Mouse (Mus musculus) heart, embryonic 12.5 days (tissue): ENCODE measurements around the gene Fam117b. TPM values are rescaled to one million over a fixed set of nuclear protein-coding genes. Genes with fewer than 3 reads are reported as not detected.

Experiments used
- ATAC-seq: fragments of 200-750 bp; cut with Nextera tagmentation; 2 replicates; pipeline ENCODE4 v1.8.0; 2017; ENCODE audit warnings: moderate TSS enrichment, moderate library complexity; ENCODE audit not compliant: insufficient number of reproducible peaks, low FRiP score
- H3K27ac ChIP-seq: fragments of 300-500 bp; sonication (generic); 2 replicates; pipeline ENCODE4 v1.5.1; 2016; ENCODE audit warnings: mild to moderate bottlenecking, moderate library complexity; ENCODE audit not compliant: poor library complexity, severe bottlenecking
- H3K27me3 ChIP-seq: fragments of 300-500 bp; sonication (generic); replicated peaks from 2 replicates; pipeline ENCODE4 v1.6.1; 2016; ENCODE audit warnings: mild to moderate bottlenecking, moderate library complexity
- H3K36me3 ChIP-seq: fragments of 300-500 bp; sonication (generic); 2 replicates; pipeline ENCODE4 v1.6.1; 2016; ENCODE audit warnings: mild to moderate bottlenecking, moderate library complexity
- H3K4me1 ChIP-seq: fragments of 300-500 bp; sonication (generic); replicated peaks from 2 replicates; pipeline ENCODE4 v1.6.1; 2016; ENCODE audit warnings: mild to moderate bottlenecking
- H3K4me2 ChIP-seq: fragments of 300-500 bp; sonication (generic); 2 replicates; pipeline ENCODE4 v1.6.1; 2016; ENCODE audit warnings: mild to moderate bottlenecking, moderate library complexity
- H3K4me3 ChIP-seq: fragments of 300-500 bp; sonication (generic); 2 replicates; pipeline ENCODE4 v1.5.1; 2016; ENCODE audit warnings: mild to moderate bottlenecking
- H3K9ac ChIP-seq: fragments of 300-500 bp; sonication (generic); 2 replicates; pipeline ENCODE4 v1.6.1; 2016; ENCODE audit warnings: mild to moderate bottlenecking, moderate library complexity
- H3K9me3 ChIP-seq: fragments of 300-500 bp; sonication (generic); replicated peaks from 2 replicates; pipeline ENCODE4 v1.6.1; 2016; ENCODE audit warnings: mild to moderate bottlenecking, moderate library complexity
- WGBS: fragments of 180-500 bp; shearing (Covaris S2); methylation state at CpG from one replicate; pipeline ENCODE4 v1.1.7; 2016; 5-methylcytosine and 5-hydroxymethylcytosine counted together
- polyA plus RNA-seq: library from polyadenylated mRNA; unstranded; fragments of >200 nt; fragmentation: Nextera tagmentation; extraction: Ambion mirVana; gene quantifications from 2 replicates; pipeline ENCODE4 v1.2.1, GENCODE M21; 2016

The Fam117b gene
- polyA plus RNA-seq, 1 experiment from 2014 or later, result 6.6 TPM

- WGBS, result 92% methylated on average over 2 of the region's 2 CpGs
- Histone ChIP-seq H3K4me1 (no peaks in the 10 kb centered on the region), H3K4me3 (no peak overlapping the region)
Observed at GRCm38 (mm10) chr1:59932991-59933390, 20.2 kb downstream of the Fam117b start.

GRCm38 (mm10) chr1:59941063-59941462, 28.3 kb downstream of the Fam117b start:
- Histone ChIP-seq H3K4me3 (no peak overlapping the region), H3K27ac (no peak overlapping the region), H3K36me3 (no peaks in the 10 kb centered on the region), H3K9ac (no peak overlapping the region), H3K9me3 (no peaks in the 10 kb centered on the region), H3K4me1 (peaks cover 15% of the 10 kb centered on the region), H3K4me2 (no peak overlapping the region), H3K27me3 (no peaks in the 10 kb centered on the region)
- 81% methylated on average over 1 of the region's 1 CpGs for WGBS
- no peak for ATAC-seq

More at GRCm38 (mm10) chr1:59932991-59933390, 20.2 kb downstream of the Fam117b start:
- no peaks in the 10 kb centered on the region for H3K9me3 ChIP-seq
- no peak overlapping the region for H3K4me2 ChIP-seq
- no peaks in the 10 kb centered on the region for H3K27me3 ChIP-seq
- H3K36me3 ChIP-seq, result 0 out of 2 replicates have a peak, but pooled peaks cover 2% of the 10 kb centered on the region
- no peak for ATAC-seq
- no peak overlapping the region for H3K27ac ChIP-seq
- no peak overlapping the region for H3K9ac ChIP-seq

GRCm38 (mm10) chr1:59942057-59942790, 29.4 kb downstream of the Fam117b start:
- no peaks in the 10 kb centered on the region for H3K36me3 ChIP-seq
- H3K4me2 ChIP-seq, result no peak overlapping the region
- no peaks in the 10 kb centered on the region for H3K27me3 ChIP-seq
- H3K27ac ChIP-seq, result no peak overlapping the region
- H3K4me3 ChIP-seq, result no peak overlapping the region
- no peaks in the 10 kb centered on the region for H3K9me3 ChIP-seq
- peaks cover 18% of the 10 kb centered on the region for H3K4me1 ChIP-seq
- 67% methylated on average over 6 of the region's 6 CpGs for WGBS
- H3K9ac ChIP-seq, result no peak overlapping the region
- ATAC-seq, result no peak

DNA sequence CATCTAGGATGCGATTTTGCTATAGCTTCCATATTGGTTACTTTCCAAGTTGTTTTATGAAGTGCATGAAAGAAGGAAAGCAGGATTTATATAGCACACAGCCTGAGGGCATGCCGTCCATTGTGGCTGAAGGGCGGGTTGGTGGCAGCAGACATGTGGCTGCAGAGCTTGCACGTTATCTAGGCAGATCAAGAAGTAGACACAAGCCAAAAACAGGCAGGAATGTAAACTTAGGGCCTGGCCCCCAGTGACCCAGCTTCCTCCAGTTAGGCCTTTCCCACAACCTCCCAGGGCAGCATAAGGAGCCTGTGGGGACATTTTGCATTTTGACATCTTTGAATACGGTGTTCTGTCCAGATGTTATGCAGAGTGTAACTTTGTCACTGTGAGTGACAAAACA, 31.0 kb downstream of the Fam117b start:
- Histone ChIP-seq H3K27ac (0 out of 2 replicates have a peak overlapping the region, but pooled peaks have one; percentile 25), H3K9ac (0 out of 2 replicates have a peak overlapping the region, but pooled peaks have one; percentile 11), H3K9me3 (no peaks in the 10 kb centered on the region), H3K36me3 (peaks cover under 1% of the 10 kb centered on the region; the same call in 1 of the 2 replicates), H3K4me3 (no peak overlapping the region), H3K27me3 (no peaks in the 10 kb centered on the region), H3K4me2 (no peak overlapping the region), H3K4me1 (peaks cover 18% of the 10 kb centered on the region)
- WGBS, result 43% methylated on average over 5 of the region's 5 CpGs
- no peak for ATAC-seq

- Histone ChIP-seq H3K27me3 (no peaks in the 10 kb centered on the region), H3K27ac (no peak overlapping the region), H3K36me3 (peaks cover 12% of the 10 kb centered on the region), H3K4me1 (peaks cover 18% of the 10 kb centered on the region), H3K9me3 (no peaks in the 10 kb centered on the region), H3K9ac (no peak overlapping the region), H3K4me2 (no peak overlapping the region), H3K4me3 (no peak overlapping the region)
- ATAC-seq, result no peak
- 62% methylated on average over 1 of the region's 1 CpGs for WGBS
Observed at GRCm38 (mm10) chr1:59945969-59946368, 33.2 kb downstream of the Fam117b start.

DNA sequence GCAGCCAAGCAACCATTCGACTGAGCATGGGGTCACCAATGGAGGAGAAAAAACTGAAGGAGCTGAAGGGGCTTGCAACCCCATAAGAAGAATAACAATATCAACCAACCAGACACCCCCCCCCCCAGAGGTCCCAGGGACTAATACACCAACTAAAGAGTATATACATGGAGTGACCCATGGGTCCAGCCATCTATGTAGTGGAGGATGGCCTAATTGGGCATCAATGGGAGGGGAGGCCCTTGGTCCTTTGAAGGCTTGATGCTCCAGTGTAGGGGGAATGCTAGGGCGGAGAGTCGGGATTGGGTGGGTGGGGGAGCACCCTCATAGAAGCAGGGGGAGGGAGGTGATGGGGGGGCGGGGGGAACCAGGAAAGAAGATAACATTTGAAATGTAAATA, 34.7 kb downstream of the Fam117b start:
- Histone ChIP-seq H3K4me1 (peaks cover 14% of the 10 kb centered on the region), H3K9me3 (no peaks in the 10 kb centered on the region), H3K4me3 (no peak overlapping the region), H3K9ac (no peak overlapping the region), H3K27me3 (no peaks in the 10 kb centered on the region), H3K27ac (no peak overlapping the region), H3K36me3 (peaks cover 12% of the 10 kb centered on the region), H3K4me2 (no peak overlapping the region)
- ATAC-seq, result no peak
- WGBS, result 86% methylated on average over 4 of the region's 4 CpGs

DNA sequence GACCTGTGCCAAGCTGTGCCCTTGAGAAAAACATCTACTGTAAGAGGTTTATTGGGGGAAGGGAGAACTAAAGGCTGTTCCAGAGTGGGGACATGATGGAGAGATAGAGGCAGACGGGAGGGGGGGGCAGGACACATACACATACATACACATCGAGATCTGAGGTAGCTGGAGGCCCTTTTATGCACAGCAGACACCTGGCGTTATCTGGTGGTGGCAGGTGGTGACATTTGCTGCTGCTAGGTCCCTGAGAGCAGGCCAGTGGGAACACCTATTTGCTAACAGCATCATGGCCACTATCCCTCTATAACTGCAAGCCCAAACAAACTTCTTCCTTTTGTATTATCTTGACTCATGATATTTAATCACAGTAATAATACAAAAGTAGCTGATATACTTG, 44.4 kb downstream of the Fam117b start:
- H3K4me3 ChIP-seq, result no peak overlapping the region
- no peak for ATAC-seq
- 0 out of 2 replicates have a peak, but pooled peaks cover 8% of the 10 kb centered on the region for H3K4me1 ChIP-seq
- WGBS, result 73% methylated on average over 3 of the region's 3 CpGs
- H3K27ac ChIP-seq, result no peak overlapping the region
- no peak overlapping the region for H3K4me2 ChIP-seq
- no peaks in the 10 kb centered on the region for H3K9me3 ChIP-seq
- no peaks in the 10 kb centered on the region for H3K27me3 ChIP-seq
- peaks cover 18% of the 10 kb centered on the region for H3K36me3 ChIP-seq
- no peak overlapping the region for H3K9ac ChIP-seq

- no peak overlapping the region for H3K27ac ChIP-seq
- H3K4me2 ChIP-seq, result no peak overlapping the region
- no peak overlapping the region for H3K4me3 ChIP-seq
- 63% methylated on average over 1 of the region's 1 CpGs for WGBS
- peaks cover 34% of the 10 kb centered on the region for H3K36me3 ChIP-seq
- no peaks in the 10 kb centered on the region for H3K27me3 ChIP-seq
- peaks cover 5% of the 10 kb centered on the region; the same call in 1 of the 2 replicates for H3K9me3 ChIP-seq
- ATAC-seq, result no peak
- no peak overlapping the region for H3K9ac ChIP-seq
- H3K4me1 ChIP-seq, result 0 out of 2 replicates have a peak, but pooled peaks cover 5% of the 10 kb centered on the region
Observed at GRCm38 (mm10) chr1:59959941-59960340, 47.1 kb downstream of the Fam117b start.

GRCm38 (mm10) chr1:59966171-59966785, 53.5 kb downstream of the Fam117b start:
- 52% methylated on average over 6 of the region's 6 CpGs for WGBS
- Histone ChIP-seq H3K4me2 (no peak overlapping the region), H3K27me3 (no peaks in the 10 kb centered on the region), H3K4me3 (no peak overlapping the region), H3K9ac (no peak overlapping the region), H3K27ac (no peak overlapping the region; the same call in 1 of the 2 replicates), H3K9me3 (peaks cover 6% of the 10 kb centered on the region; the same call in 1 of the 2 replicates), H3K36me3 (peaks cover 34% of the 10 kb centered on the region), H3K4me1 (0 out of 2 replicates have a peak, but pooled peaks cover 3% of the 10 kb centered on the region)
- ATAC-seq, result no peak

DNA sequence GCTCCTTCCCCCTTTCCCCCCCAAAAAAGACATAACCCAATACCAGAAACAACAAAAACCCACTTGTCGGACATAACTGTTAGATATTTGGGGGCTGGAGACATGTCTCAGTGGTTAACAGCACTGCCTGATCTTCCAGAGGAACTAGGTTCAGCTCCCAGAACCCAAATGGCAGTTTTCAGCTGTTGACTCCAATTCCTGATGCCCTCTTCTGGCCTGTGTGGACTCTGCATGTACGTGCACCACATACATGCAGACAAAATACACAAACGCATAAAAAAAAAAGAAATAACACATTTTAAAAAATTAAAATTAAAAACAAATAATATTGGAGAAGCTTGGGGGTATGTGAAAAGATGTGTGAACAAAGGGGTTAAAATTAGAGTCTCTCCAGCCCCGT, 54.5 kb downstream of the Fam117b start:
- Histone ChIP-seq H3K36me3 (peaks cover 34% of the 10 kb centered on the region), H3K9me3 (peaks cover 6% of the 10 kb centered on the region; the same call in 1 of the 2 replicates), H3K9ac (no peak overlapping the region), H3K4me1 (0 out of 2 replicates have a peak, but pooled peaks cover 3% of the 10 kb centered on the region), H3K27me3 (no peaks in the 10 kb centered on the region), H3K4me3 (no peak overlapping the region), H3K27ac (no peak overlapping the region), H3K4me2 (no peak overlapping the region)
- 84% methylated on average over 4 of the region's 4 CpGs for WGBS
- no peak for ATAC-seq

DNA sequence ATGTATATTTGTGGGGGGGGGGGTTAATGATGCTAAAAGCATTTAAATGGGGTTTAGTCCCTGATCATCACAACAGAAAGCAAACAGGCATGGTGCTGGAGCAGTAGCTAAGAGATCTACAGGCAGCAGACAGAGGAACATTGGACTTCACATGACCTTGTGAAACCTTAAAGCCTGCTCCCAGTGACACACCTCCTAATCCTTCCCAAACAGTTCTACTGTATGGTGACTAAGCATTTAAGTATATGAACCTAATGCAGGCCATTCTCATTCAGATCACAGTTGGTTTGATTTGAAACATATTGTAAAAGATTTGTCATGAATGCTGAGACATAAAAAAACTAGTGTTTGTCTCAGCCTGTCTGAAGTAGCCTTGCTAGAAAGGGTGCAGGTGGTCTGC, 73.8 kb downstream of the Fam117b start:
- peaks cover 38% of the 10 kb centered on the region for H3K36me3 ChIP-seq
- H3K4me1 ChIP-seq, result no peaks in the 10 kb centered on the region
- no peak overlapping the region for H3K27ac ChIP-seq

More for the DNA sequence above, 73.8 kb downstream of the Fam117b start:
- Histone ChIP-seq H3K4me3 (no peak overlapping the region), H3K4me2 (no peak overlapping the region), H3K9ac (no peak overlapping the region), H3K9me3 (no peaks in the 10 kb centered on the region), H3K27me3 (no peaks in the 10 kb centered on the region)
- no peak for ATAC-seq
